Mouse (Mus musculus) neural tube, embryonic 14.5 days (tissue): ENCODE results near the gene Noc4l. TPM values are rescaled to one million over a fixed set of nuclear protein-coding genes. Genes with fewer than 3 reads are reported as not detected.

Experiments used
- ATAC-seq: fragments of 200-750 bp; cut with Nextera tagmentation; 2 replicates; pipeline ENCODE4 v1.8.0; 2017; ENCODE audit warnings: low read depth, mild to moderate bottlenecking, moderate TSS enrichment, moderate library complexity
- H3K27ac ChIP-seq: fragments of 300-500 bp; sonication (generic); 2 replicates; pipeline ENCODE4 v1.5.1; 2014; ENCODE audit warnings: low read depth, mild to moderate bottlenecking, control low read depth, low read length, moderate library complexity, mixed read lengths
- H3K27me3 ChIP-seq: fragments of 300-500 bp; sonication (generic); 2 replicates; pipeline ENCODE4 v1.6.1; 2014; ENCODE audit warnings: low read length; ENCODE audit not compliant: control insufficient read depth, insufficient read depth
- H3K36me3 ChIP-seq: fragments of 300-500 bp; sonication (generic); 2 replicates; pipeline ENCODE4 v1.6.1; 2014; ENCODE audit warnings: low read length, mixed read lengths; ENCODE audit not compliant: control insufficient read depth, insufficient read depth
- H3K4me1 ChIP-seq: fragments of 300-500 bp; sonication (generic); 2 replicates; pipeline ENCODE4 v1.6.1; 2014; ENCODE audit warnings: low read length; ENCODE audit not compliant: control insufficient read depth, insufficient read depth
- H3K4me2 ChIP-seq: fragments of 300-500 bp; sonication (generic); 2 replicates; pipeline ENCODE4 v1.6.1; 2014; ENCODE audit warnings: mild to moderate bottlenecking, low read depth, low read length, control low read depth
- H3K4me3 ChIP-seq: fragments of 300-500 bp; sonication (generic); 2 replicates; pipeline ENCODE4 v1.5.1; 2014; ENCODE audit warnings: low read depth, low read length, control low read depth, mixed read lengths
- H3K9ac ChIP-seq: fragments of 300-500 bp; sonication (generic); replicated peaks from 2 replicates; pipeline ENCODE4 v1.6.1; 2014; ENCODE audit warnings: low read depth, mild to moderate bottlenecking, control low read depth, low read length, mixed read lengths
- H3K9me3 ChIP-seq: fragments of 300-500 bp; sonication (generic); 2 replicates; pipeline ENCODE4 v1.6.1; 2016; ENCODE audit warnings: low read length; ENCODE audit not compliant: control insufficient read depth
- WGBS: fragments of 180-500 bp; shearing (Covaris S2); extraction: QIAGEN DNeasy Blood & Tissue Kit; methylation state at CpG from one replicate; pipeline ENCODE4 v1.1.7; 2014; 5-methylcytosine and 5-hydroxymethylcytosine counted together
- polyA plus RNA-seq: library from polyadenylated mRNA; unstranded; fragments of >200 nt; fragmentation: Nextera tagmentation; extraction: Ambion mirVana; gene quantifications from 2 replicates; pipeline ENCODE4 v1.2.1, GENCODE M21; 2014

Gene Noc4l
- polyA plus RNA-seq, 1 experiment from 2014 or later = 35.1 TPM

- Histone ChIP-seq H3K4me2 (no peak overlapping the region), H3K4me1 (no peaks in the 10 kb centered on the region), H3K4me3 (no peak overlapping the region), H3K36me3 (peaks cover 5% of the 10 kb centered on the region; the same call in 1 of the 2 replicates), H3K27me3 (no peaks in the 10 kb centered on the region), H3K9ac (no peak overlapping the region), H3K27ac (no peak overlapping the region), H3K9me3 (no peaks in the 10 kb centered on the region)
- 65% methylated on average over 5 of the region's 5 CpGs for WGBS
- ATAC-seq = peak; percentile 58; the same call in 1 of the 2 replicates
Observed at GRCm38 (mm10) chr5:110611435-110612158, 41.6 kb downstream of the Noc4l start.

GRCm38 (mm10) chr5:110610484-110610883 lies 42.7 kb downstream of the Noc4l start:
- WGBS = 93% methylated on average over 7 of the region's 7 CpGs
- ATAC-seq = no peak
- Histone ChIP-seq H3K4me2 (no peak overlapping the region), H3K36me3 (peaks cover 4% of the 10 kb centered on the region; the same call in 1 of the 2 replicates), H3K27ac (no peak overlapping the region), H3K9ac (no peak overlapping the region), H3K9me3 (no peaks in the 10 kb centered on the region), H3K4me1 (no peaks in the 10 kb centered on the region), H3K27me3 (no peaks in the 10 kb centered on the region), H3K4me3 (no peak overlapping the region)

- Histone ChIP-seq H3K9me3 (no peaks in the 10 kb centered on the region), H3K27me3 (no peaks in the 10 kb centered on the region), H3K27ac (no peak overlapping the region), H3K9ac (no peak overlapping the region), H3K4me3 (no peak overlapping the region), H3K36me3 (no peaks in the 10 kb centered on the region), H3K4me1 (no peaks in the 10 kb centered on the region), H3K4me2 (no peak overlapping the region)
- 74% methylated on average over 5 of the region's 5 CpGs for WGBS
- ATAC-seq = no peak
Observed at GRCm38 (mm10) chr5:110609868-110610267, 43.3 kb downstream of the Noc4l start.

- 90% methylated on average over 3 of the region's 3 CpGs for WGBS
- no peaks in the 10 kb centered on the region for H3K27me3 ChIP-seq
Observed at GRCm38 (mm10) chr5:110609425-110609824, 43.8 kb downstream of the Noc4l start.

GRCm38 (mm10) chr5:110608941-110609340 lies 44.3 kb downstream of the Noc4l start:
- Histone ChIP-seq H3K36me3 (no peaks in the 10 kb centered on the region), H3K27ac (no peak overlapping the region), H3K4me3 (no peak overlapping the region), H3K9ac (no peak overlapping the region), H3K4me2 (no peak overlapping the region), H3K9me3 (no peaks in the 10 kb centered on the region), H3K4me1 (no peaks in the 10 kb centered on the region), H3K27me3 (no peaks in the 10 kb centered on the region)
- ATAC-seq = no peak
- WGBS = 61% methylated on average over 8 of the region's 8 CpGs

More at GRCm38 (mm10) chr5:110609425-110609824, 43.8 kb downstream of the Noc4l start:
- H3K9ac ChIP-seq = no peak overlapping the region
- H3K9me3 ChIP-seq = no peaks in the 10 kb centered on the region
- ATAC-seq = no peak
- no peaks in the 10 kb centered on the region for H3K4me1 ChIP-seq
- no peak overlapping the region for H3K4me2 ChIP-seq
- no peaks in the 10 kb centered on the region for H3K36me3 ChIP-seq
- no peak overlapping the region for H3K4me3 ChIP-seq
- no peak overlapping the region for H3K27ac ChIP-seq

GRCm38 (mm10) chr5:110608336-110608735 lies 44.9 kb downstream of the Noc4l start:
- no peak overlapping the region for H3K4me3 ChIP-seq
- no peaks in the 10 kb centered on the region for H3K27me3 ChIP-seq
- H3K9ac ChIP-seq = no peak overlapping the region
- H3K4me2 ChIP-seq = no peak overlapping the region
- no peaks in the 10 kb centered on the region for H3K36me3 ChIP-seq
- no peaks in the 10 kb centered on the region for H3K4me1 ChIP-seq
- 85% methylated on average over 6 of the region's 6 CpGs for WGBS
- H3K27ac ChIP-seq = no peak overlapping the region
- no peak for ATAC-seq
- no peaks in the 10 kb centered on the region for H3K9me3 ChIP-seq

GRCm38 (mm10) chr5:110607767-110608166 lies 45.5 kb downstream of the Noc4l start:
- no peak overlapping the region for H3K4me3 ChIP-seq
- H3K36me3 ChIP-seq = no peaks in the 10 kb centered on the region
- H3K9me3 ChIP-seq = no peaks in the 10 kb centered on the region
- H3K4me2 ChIP-seq = no peak overlapping the region
- no peaks in the 10 kb centered on the region for H3K27me3 ChIP-seq
- no peaks in the 10 kb centered on the region for H3K4me1 ChIP-seq
- no peak overlapping the region for H3K27ac ChIP-seq
- H3K9ac ChIP-seq = no peak overlapping the region
- WGBS = 60% methylated on average over 3 of the region's 3 CpGs
- ATAC-seq = no peak

GRCm38 (mm10) chr5:110605531-110606221 lies 47.5 kb downstream of the Noc4l start:
- no peaks in the 10 kb centered on the region for H3K9me3 ChIP-seq
- no peak overlapping the region for H3K27ac ChIP-seq
- 63% methylated on average over 5 of the region's 5 CpGs for WGBS
- H3K4me3 ChIP-seq = no peak overlapping the region
- H3K9ac ChIP-seq = no peak overlapping the region
- ATAC-seq = no peak
- no peaks in the 10 kb centered on the region for H3K36me3 ChIP-seq
- no peaks in the 10 kb centered on the region for H3K27me3 ChIP-seq
- H3K4me2 ChIP-seq = no peak overlapping the region
- no peaks in the 10 kb centered on the region for H3K4me1 ChIP-seq

- no peaks in the 10 kb centered on the region for H3K27me3 ChIP-seq
Observed at GRCm38 (mm10) chr5:110604311-110604710, 48.9 kb downstream of the Noc4l start.

More at GRCm38 (mm10) chr5:110604311-110604710, 48.9 kb downstream of the Noc4l start:
- H3K4me3 ChIP-seq = no peak overlapping the region
- H3K4me2 ChIP-seq = no peak overlapping the region
- no peaks in the 10 kb centered on the region for H3K36me3 ChIP-seq
- H3K9me3 ChIP-seq = no peaks in the 10 kb centered on the region
- no peak overlapping the region for H3K9ac ChIP-seq
- H3K27ac ChIP-seq = no peak overlapping the region
- WGBS = 94% methylated on average over 2 of the region's 2 CpGs
- no peak for ATAC-seq
- H3K4me1 ChIP-seq = no peaks in the 10 kb centered on the region
